Mouse (Mus musculus): ENCODE results near the gene Slc25a39.

GRCm38 (mm10) chr11:102393719-102394420 lies 13.9 kb downstream of the Slc25a39 start:
- no peak for TF ChIP-seq CTCF (IDR thresholded peaks at IDR 0.05; ENCODE audit: insufficient read depth, low read depth, low read length)
- TF ChIP-seq POLR2A (IDR thresholded peaks at IDR 0.05; ENCODE audit: insufficient read depth, low read depth, low read length): no peak; the same call in 1 of the 2 replicates

Measured in olfactory bulb, adult 2 months (tissue).